Mouse (Mus musculus): ENCODE data around the gene Morn1.

DNA sequence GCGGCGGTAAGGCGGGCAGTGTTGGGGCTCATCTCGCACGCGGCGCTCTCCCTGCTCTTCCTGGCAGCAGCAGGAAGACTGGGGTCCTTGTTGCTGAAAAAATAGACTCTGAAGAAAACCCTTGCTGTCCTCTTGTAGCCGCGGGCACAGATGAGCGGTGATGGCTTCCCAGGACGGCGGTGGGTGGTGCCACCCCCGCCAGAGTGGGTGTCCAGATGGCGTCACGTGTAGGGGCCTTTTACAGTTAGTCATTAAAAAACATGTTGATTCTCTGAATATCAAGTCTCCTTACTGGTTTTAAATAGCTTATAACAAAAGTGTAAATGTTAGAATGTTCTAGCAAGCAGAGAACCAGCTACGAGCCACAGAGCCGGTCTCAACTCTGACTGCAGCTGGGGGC, 70.4 kb downstream of the Morn1 start:
- TF ChIP-seq POLR2A (IDR thresholded peaks at IDR 0.05; ENCODE audit: control insufficient read depth, low read depth, low read length) = no peak
- TF ChIP-seq CTCF (IDR thresholded peaks at IDR 0.05; ENCODE audit: control insufficient read depth, insufficient read depth, insufficient replicate concordance, low read depth, low read length) = no peak
